Mouse (Mus musculus) stomach, postnatal 0 days (tissue): ENCODE measurements around the gene Ccl6. TPM values are rescaled to one million over a fixed set of nuclear protein-coding genes. Genes with fewer than 3 reads are reported as not detected.

ENCODE experiments used
- ATAC-seq: fragments of 200-750 bp; cut with Nextera tagmentation; 2 replicates; pipeline ENCODE4 v1.8.0; 2017; ENCODE audit not compliant: low FRiP score, low TSS enrichment
- DNase-seq: peaks from one replicate; pipeline ENCODE4 v3.0.0-alpha.2; 2016; ENCODE audit warnings: low spot score
- H3K27ac ChIP-seq: fragments of 300-500 bp; sonication (generic); replicated peaks from 2 replicates; pipeline ENCODE4 v1.5.1; 2014; ENCODE audit warnings: mild to moderate bottlenecking, control low read depth
- H3K27me3 ChIP-seq: fragments of 300-500 bp; sonication (generic); 2 replicates; pipeline ENCODE4 v1.6.1; 2014; ENCODE audit warnings: low read length; ENCODE audit not compliant: control insufficient read depth, insufficient read depth
- H3K36me3 ChIP-seq: fragments of 300-500 bp; sonication (generic); 2 replicates; pipeline ENCODE4 v1.6.1; 2014; ENCODE audit warnings: low read length, mixed read lengths; ENCODE audit not compliant: control insufficient read depth, insufficient read depth
- H3K4me1 ChIP-seq: fragments of 300-500 bp; sonication (generic); replicated peaks from 2 replicates; pipeline ENCODE4 v1.6.1; 2014; ENCODE audit warnings: antibody characterized with exemption; ENCODE audit not compliant: control insufficient read depth, insufficient read depth
- H3K4me2 ChIP-seq: fragments of 300-500 bp; sonication (generic); replicated peaks from 2 replicates; pipeline ENCODE4 v1.6.1; 2014; ENCODE audit warnings: low read depth, mild to moderate bottlenecking, control low read depth, moderate library complexity
- H3K4me3 ChIP-seq: fragments of 300-500 bp; sonication (generic); 2 replicates; pipeline ENCODE4 v1.5.1; 2014; ENCODE audit warnings: low read depth, low read length, control low read depth
- H3K9ac ChIP-seq: fragments of 300-500 bp; sonication (generic); 2 replicates; pipeline ENCODE4 v1.6.1; 2014; ENCODE audit warnings: mild to moderate bottlenecking, low read length, control low read depth, mixed read lengths
- H3K9me3 ChIP-seq: fragments of 300-500 bp; sonication (generic); 2 replicates; pipeline ENCODE4 v1.6.1; 2016; ENCODE audit warnings: low read length; ENCODE audit not compliant: control insufficient read depth
- CTCF ChIP-seq: IDR thresholded peaks from 2 replicates; pipeline ENCODE4 v1.5.1; 2016; ENCODE audit warnings: antibody characterized with exemption, low read depth, mild to moderate bottlenecking, moderate library complexity
- EP300 ChIP-seq: optimal IDR thresholded peaks from 2 replicates; pipeline ENCODE3; 2016; ENCODE audit warnings: antibody characterized with exemption
- WGBS: fragments of 180-500 bp; shearing (Covaris S2); extraction: QIAGEN DNeasy Blood & Tissue Kit; methylation state at CpG from one replicate; pipeline ENCODE4 v1.1.7; 2014; 5-methylcytosine and 5-hydroxymethylcytosine counted together
- polyA plus RNA-seq: library from polyadenylated mRNA; unstranded; fragments of >200 nt; fragmentation: Nextera tagmentation; extraction: Ambion mirVana; gene quantifications from 2 replicates; pipeline ENCODE4 v1.2.1, GENCODE M21; 2015

The Ccl6 gene
- polyA plus RNA-seq, 1 experiment from 2014 or later = 58.5 TPM

DNA sequence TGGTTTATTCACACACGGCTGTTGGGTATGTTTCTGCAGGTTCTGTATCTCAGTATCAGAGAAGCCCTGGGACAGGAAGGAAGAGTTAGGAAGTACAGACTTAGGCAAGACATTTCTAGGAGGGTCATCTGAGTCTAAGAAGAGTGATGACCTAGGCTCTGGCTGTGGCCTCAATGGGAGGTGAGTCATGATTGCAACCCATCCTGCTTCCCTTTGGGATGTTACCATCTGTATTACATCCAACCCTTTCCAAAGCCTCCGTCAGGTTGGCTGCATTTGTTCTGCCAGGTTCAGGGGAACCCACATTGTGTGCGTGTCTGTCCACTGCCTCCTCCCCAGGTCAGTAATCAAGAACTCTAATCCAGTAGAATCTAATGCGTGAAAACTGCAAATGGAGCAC, 11.8 kb upstream of the Ccl6 start:
- no peak overlapping the region for H3K4me2 ChIP-seq
- DNase-seq (no peak), ATAC-seq (no peak)
- H3K36me3 ChIP-seq = no peaks in the 10 kb centered on the region
- TF ChIP-seq EP300 (no peak), CTCF (no peak)
- 0 out of 2 replicates have a peak overlapping the region, but pooled peaks have one; percentile 18 for H3K27ac ChIP-seq
- H3K4me3 ChIP-seq = no peak overlapping the region
- no peaks in the 10 kb centered on the region for H3K9me3 ChIP-seq
- no peak overlapping the region for H3K9ac ChIP-seq
- H3K4me1 ChIP-seq = no peaks in the 10 kb centered on the region
- H3K27me3 ChIP-seq = no peaks in the 10 kb centered on the region
- WGBS = 86% methylated on average over 4 of the region's 4 CpGs

DNA sequence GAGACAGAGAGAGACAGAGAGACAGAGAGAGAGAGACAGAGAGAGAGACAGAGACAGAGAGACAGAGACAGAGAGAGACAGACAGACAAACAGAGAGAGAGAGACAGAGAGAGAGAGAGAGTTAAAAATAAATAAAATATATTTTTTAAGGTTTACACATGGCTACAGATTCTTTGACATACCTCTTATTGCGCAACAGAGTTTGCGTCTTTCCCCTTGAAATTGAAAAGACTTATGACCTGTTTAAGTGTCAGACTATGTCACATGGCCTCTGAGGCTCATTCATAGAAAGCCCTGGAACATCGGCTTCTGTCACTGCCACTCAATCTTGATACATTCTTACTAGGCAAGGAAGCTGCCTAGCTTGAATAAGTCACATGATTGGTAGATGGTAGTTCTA, 10.5 kb upstream of the Ccl6 start:
- DNase-seq (no peak), ATAC-seq (no peak)
- H3K9me3 ChIP-seq = no peaks in the 10 kb centered on the region
- no peaks in the 10 kb centered on the region for H3K27me3 ChIP-seq
- 84% methylated on average over 3 of the region's 3 CpGs for WGBS
- no peak for TF ChIP-seq EP300
- TF ChIP-seq CTCF = no peak
- H3K4me2 ChIP-seq = no peak overlapping the region
- no peak overlapping the region for H3K4me3 ChIP-seq
- H3K36me3 ChIP-seq = no peaks in the 10 kb centered on the region
- no peaks in the 10 kb centered on the region for H3K4me1 ChIP-seq
- H3K27ac ChIP-seq = no peak overlapping the region
- no peak overlapping the region for H3K9ac ChIP-seq

DNA sequence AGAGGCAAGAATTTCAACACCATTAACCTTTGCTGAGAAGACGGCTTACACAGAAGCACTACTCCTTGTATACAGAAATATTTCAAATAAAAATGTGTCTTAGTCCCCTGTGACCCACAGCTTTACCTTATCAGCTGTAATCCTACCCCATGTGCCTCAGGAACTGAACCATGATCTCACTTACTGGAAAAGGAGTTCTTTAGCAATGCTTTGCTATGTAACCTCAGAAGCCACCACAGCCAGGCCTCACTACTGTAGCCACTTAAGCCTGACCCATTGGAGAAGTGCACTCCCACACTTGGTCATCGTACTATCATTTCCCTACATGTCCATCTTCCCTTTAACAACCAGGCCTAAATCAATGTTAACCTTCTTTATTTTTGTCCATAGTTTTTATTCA, 7.7 kb upstream of the Ccl6 start:
- Histone ChIP-seq H3K27me3 (no peaks in the 10 kb centered on the region), H3K4me2 (no peak overlapping the region), H3K9ac (no peak overlapping the region), H3K4me1 (no peaks in the 10 kb centered on the region), H3K36me3 (no peaks in the 10 kb centered on the region), H3K9me3 (no peaks in the 10 kb centered on the region), H3K4me3 (no peak overlapping the region), H3K27ac (no peak overlapping the region)
- TF ChIP-seq EP300 (no peak), CTCF (no peak)
- 72% methylated on average over 2 of the region's 2 CpGs for WGBS
- no peak for DNase-seq
- ATAC-seq = no peak

- H3K9me3 ChIP-seq = no peaks in the 10 kb centered on the region
- ATAC-seq (no peak), DNase-seq (no peak)
- H3K9ac ChIP-seq = no peak overlapping the region
- H3K4me1 ChIP-seq = no peaks in the 10 kb centered on the region
- no peak overlapping the region for H3K27ac ChIP-seq
- no peaks in the 10 kb centered on the region for H3K27me3 ChIP-seq
- no peaks in the 10 kb centered on the region for H3K36me3 ChIP-seq
- TF ChIP-seq EP300 (no peak), CTCF (no peak)
- no peak overlapping the region for H3K4me3 ChIP-seq
- WGBS = 62% methylated on average over 3 of the region's 3 CpGs
- H3K4me2 ChIP-seq = no peak overlapping the region
Measured at GRCm38 (mm10) chr11:83598991-83599390, 6.1 kb upstream of the Ccl6 start.

DNA sequence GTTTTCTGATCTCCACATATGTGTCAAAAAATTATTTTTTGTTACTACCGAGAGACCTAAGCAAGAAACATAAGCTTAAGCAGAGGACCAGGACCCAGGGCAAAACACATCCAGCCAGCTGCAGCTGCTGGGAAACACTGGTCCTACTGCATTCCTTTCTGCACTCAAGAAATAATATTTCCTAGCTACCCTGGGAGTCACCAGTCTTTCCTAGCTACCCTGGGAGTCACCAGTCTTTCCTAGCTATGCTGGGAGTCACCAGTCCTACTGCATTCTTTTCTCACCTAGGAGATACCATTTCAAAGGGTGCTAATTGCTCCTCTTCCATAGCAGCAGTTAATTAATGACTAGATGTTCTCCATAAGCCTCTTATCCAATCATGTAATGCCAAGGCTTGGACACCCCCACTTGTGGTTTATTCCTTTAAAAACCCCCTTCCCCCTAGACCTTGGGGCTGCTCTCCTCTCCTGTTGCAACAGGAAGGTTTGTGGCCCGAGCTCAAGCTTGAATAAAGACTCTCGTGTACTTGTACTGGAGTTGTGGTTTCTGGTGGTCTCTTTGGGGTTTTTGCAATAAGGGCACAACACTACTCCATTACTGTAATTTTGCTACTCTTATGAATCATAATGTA, 5.4 kb upstream of the Ccl6 start:
- Histone ChIP-seq H3K36me3 (no peaks in the 10 kb centered on the region), H3K27me3 (no peaks in the 10 kb centered on the region), H3K4me3 (no peak overlapping the region), H3K4me1 (no peaks in the 10 kb centered on the region), H3K9me3 (no peaks in the 10 kb centered on the region), H3K4me2 (no peak overlapping the region), H3K9ac (no peak overlapping the region), H3K27ac (no peak overlapping the region)
- DNase-seq = no peak
- ATAC-seq = no peak
- TF ChIP-seq CTCF (no peak), EP300 (no peak)
- WGBS = 48% methylated on average over 3 of the region's 3 CpGs

- Histone ChIP-seq H3K4me3 (no peak overlapping the region), H3K9me3 (no peaks in the 10 kb centered on the region), H3K4me2 (no peak overlapping the region), H3K4me1 (no peaks in the 10 kb centered on the region), H3K27ac (0 out of 2 replicates have a peak overlapping the region, but pooled peaks have one; percentile 24), H3K9ac (no peak overlapping the region), H3K36me3 (no peaks in the 10 kb centered on the region), H3K27me3 (no peaks in the 10 kb centered on the region)
- ATAC-seq = no peak
- DNase-seq = no peak
- 87% methylated on average over 7 of the region's 7 CpGs for WGBS
- TF ChIP-seq CTCF = no peak
- TF ChIP-seq EP300 = no peak
Measured at GRCm38 (mm10) chr11:83597796-83598195, 4.9 kb upstream of the Ccl6 start.
